Mouse (Mus musculus) E14TG2a.4 (cell line): ENCODE results near the gene Rnf38.

Experiments used
- CTCF ChIP-seq: conservative IDR thresholded peaks from 2 replicates; pipeline ENCODE4 v1.5.1; 2014; ENCODE audit warnings: low read length
- NANOG ChIP-seq: IDR thresholded peaks from 2 replicates; pipeline ENCODE4 v1.6.1; 2014; ENCODE audit warnings: borderline replicate concordance, low read length, mixed read lengths
- POU5F1 ChIP-seq: IDR thresholded peaks from 2 replicates; pipeline ENCODE4 v1.6.1; 2014; ENCODE audit warnings: low read length, borderline replicate concordance

DNA sequence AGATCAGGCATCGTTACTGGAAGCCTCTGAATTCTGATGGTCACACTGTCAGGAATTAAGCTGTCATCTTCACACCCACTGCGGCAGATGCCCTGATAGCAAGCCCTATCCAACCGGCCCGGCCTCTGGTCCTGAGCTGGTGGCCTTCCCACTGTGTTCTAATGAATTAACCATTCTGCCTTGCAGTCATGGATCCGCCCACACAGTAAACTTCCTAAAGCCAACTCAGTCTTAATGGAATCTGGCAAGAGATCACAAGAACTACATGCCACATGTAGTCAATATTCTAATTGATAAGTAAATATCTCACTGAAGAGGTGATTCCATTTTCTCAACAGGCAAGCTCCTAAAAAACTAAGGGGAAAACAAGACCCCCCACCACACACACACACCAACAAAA lies 60.9 kb downstream of the Rnf38 start:
- TF ChIP-seq CTCF (no peak), NANOG (no peak), POU5F1 (no peak)
